Mouse (Mus musculus) intestine, embryonic 14.5 days (tissue): ENCODE results near the gene Foxj1. TPM values are rescaled to one million over a fixed set of nuclear protein-coding genes. Genes with fewer than 3 reads are reported as not detected.

Experiments
- ATAC-seq: fragments of 200-750 bp; cut with Nextera tagmentation; replicated peaks from 2 replicates; pipeline ENCODE4 v1.8.0; 2017; ENCODE audit warnings: low read depth, moderate number of reproducible peaks, moderate TSS enrichment, moderate library complexity; ENCODE audit not compliant: low FRiP score, low TSS enrichment
- DNase-seq: peaks from one replicate; pipeline ENCODE4 v3.0.0-alpha.2; 2018; ENCODE audit warnings: low spot score
- H3K27ac ChIP-seq: fragments of 300-500 bp; sonication (generic); 2 replicates; pipeline ENCODE4 v1.5.1; 2014; ENCODE audit warnings: low read depth, mild to moderate bottlenecking, control low read depth
- H3K27me3 ChIP-seq: fragments of 300-500 bp; sonication (generic); replicated peaks from 2 replicates; pipeline ENCODE4 v1.6.1; 2014; ENCODE audit warnings: low read length, control low read depth; ENCODE audit not compliant: control insufficient read depth, insufficient read depth
- H3K36me3 ChIP-seq: fragments of 300-500 bp; sonication (generic); 2 replicates; pipeline ENCODE4 v1.6.1; 2014; ENCODE audit warnings: low read length, control low read depth; ENCODE audit not compliant: control insufficient read depth, insufficient read depth
- H3K4me1 ChIP-seq: fragments of 300-500 bp; sonication (generic); replicated peaks from 2 replicates; pipeline ENCODE4 v1.6.1; 2014; ENCODE audit warnings: low read length, control low read depth, mixed read lengths; ENCODE audit not compliant: control insufficient read depth, insufficient read depth
- H3K4me2 ChIP-seq: fragments of 300-500 bp; sonication (generic); 2 replicates; pipeline ENCODE4 v1.6.1; 2014; ENCODE audit warnings: low read length
- H3K4me3 ChIP-seq: fragments of 300-500 bp; sonication (generic); 2 replicates; pipeline ENCODE4 v1.5.1; 2014; ENCODE audit warnings: low read depth, low read length, control low read depth, mixed read lengths
- H3K9ac ChIP-seq: fragments of 300-500 bp; sonication (generic); 2 replicates; pipeline ENCODE4 v1.6.1; 2014; ENCODE audit warnings: mild to moderate bottlenecking, low read length
- H3K9me3 ChIP-seq: fragments of 300-500 bp; sonication (generic); 2 replicates; pipeline ENCODE4 v1.6.1; 2016; ENCODE audit warnings: low read length, control low read depth; ENCODE audit not compliant: control insufficient read depth
- WGBS: fragments of 180-500 bp; shearing (Covaris S2); extraction: QIAGEN DNeasy Blood & Tissue Kit; methylation state at CpG from one replicate; pipeline ENCODE4 v1.1.7; 2014; 5-methylcytosine and 5-hydroxymethylcytosine counted together
- polyA plus RNA-seq: library from polyadenylated mRNA; unstranded; fragments of >200 nt; fragmentation: Nextera tagmentation; extraction: Ambion mirVana; gene quantifications from 2 replicates; pipeline ENCODE4 v1.2.1, GENCODE M21; 2014

The Foxj1 gene
- polyA plus RNA-seq, 1 experiment from 2014 or later, result 0.97 TPM

DNA sequence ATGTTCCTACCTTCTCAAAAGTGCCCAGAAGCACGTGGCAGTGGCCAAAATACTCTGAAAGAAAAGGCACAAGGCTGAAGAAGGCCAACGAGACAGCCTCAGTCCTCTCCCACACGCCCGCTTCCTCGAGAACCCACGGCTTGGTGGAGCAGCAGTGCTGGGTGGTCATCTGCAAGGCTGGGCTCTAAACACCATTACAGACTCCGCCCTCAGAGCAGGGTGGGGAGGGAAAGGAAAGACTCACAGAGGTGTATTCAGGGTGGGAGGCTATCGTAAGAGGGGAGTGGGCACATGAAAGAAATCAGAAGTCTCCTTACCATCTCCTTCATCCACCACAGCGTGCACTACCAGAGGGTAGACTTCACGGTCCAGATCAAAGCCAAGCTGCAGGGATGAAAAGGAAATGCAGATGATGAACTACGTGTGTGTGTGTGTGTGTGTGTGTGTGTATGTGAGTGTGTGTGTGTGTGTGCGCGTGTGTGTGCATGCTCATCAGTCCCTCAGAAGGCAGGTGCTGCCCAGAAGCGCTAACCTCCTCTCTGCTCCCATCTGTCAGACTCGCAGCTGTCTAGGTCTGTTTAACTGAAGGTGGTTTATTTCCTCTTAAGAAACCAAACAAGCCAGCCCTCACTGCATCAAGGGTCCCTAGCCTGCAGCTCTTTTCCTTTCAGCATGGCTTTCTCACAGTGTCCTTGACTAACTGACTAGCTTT, 23.9 kb upstream of the Foxj1 start:
- no peak overlapping the region for H3K4me2 ChIP-seq
- no peaks in the 10 kb centered on the region for H3K27me3 ChIP-seq
- DNase-seq (no peak), ATAC-seq (no peak)
- H3K4me3 ChIP-seq, result no peak overlapping the region
- H3K9ac ChIP-seq, result no peak overlapping the region
- WGBS, result 50% methylated on average over 15 of the region's 15 CpGs
- H3K4me1 ChIP-seq, result 0 out of 2 replicates have a peak, but pooled peaks cover 4% of the 10 kb centered on the region
- peaks cover 26% of the 10 kb centered on the region for H3K36me3 ChIP-seq
- H3K27ac ChIP-seq, result no peak overlapping the region
- no peaks in the 10 kb centered on the region for H3K9me3 ChIP-seq

DNA sequence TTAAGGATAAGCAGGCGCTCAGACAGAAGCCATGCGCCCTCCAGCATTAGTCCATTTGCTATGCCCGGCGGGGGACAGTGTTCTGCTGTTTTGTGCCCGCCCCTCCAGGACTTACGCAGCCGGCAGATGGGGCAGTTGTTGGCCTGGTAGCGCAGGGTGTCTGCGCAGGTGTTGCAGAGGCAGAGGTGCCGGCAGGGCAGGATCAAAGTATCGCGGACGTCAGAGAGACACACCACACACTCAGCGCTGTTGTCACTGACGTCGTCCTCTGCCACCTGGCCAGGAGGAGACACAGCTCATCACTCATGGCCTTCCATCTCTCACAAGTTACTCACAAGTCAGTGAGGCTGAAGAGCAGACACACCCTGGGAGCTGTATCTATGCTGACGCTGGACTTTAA, 19.3 kb upstream of the Foxj1 start:
- Histone ChIP-seq H3K27ac (no peak overlapping the region), H3K9ac (no peak overlapping the region), H3K27me3 (no peaks in the 10 kb centered on the region), H3K36me3 (peaks cover 43% of the 10 kb centered on the region), H3K4me2 (no peak overlapping the region), H3K9me3 (no peaks in the 10 kb centered on the region), H3K4me1 (0 out of 2 replicates have a peak, but pooled peaks cover 2% of the 10 kb centered on the region), H3K4me3 (no peak overlapping the region)
- 49% methylated on average over 17 of the region's 17 CpGs for WGBS
- no peak for ATAC-seq
- no peak for DNase-seq

DNA sequence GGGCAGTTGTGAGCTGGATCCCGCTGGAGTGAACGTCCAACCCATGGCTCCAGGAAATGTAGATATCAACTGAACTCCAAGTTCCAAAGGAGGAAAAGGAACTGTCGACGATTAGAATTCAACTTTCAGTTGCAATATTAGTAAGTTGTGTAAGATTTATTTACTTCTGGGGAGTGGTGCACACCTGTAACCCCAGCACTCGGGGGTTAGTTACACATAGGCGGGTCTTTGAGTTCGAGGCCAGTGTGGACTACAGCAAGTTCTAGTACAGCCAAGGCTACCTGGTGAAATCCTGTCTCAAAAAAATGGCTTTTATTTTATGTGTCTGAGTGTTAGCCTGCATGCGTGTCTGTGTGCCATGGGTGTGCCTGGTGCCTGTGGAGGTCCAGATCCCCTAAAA, 18.3 kb upstream of the Foxj1 start:
- DNase-seq (no peak), ATAC-seq (no peak)
- Histone ChIP-seq H3K27ac (no peak overlapping the region), H3K4me1 (no peaks in the 10 kb centered on the region), H3K4me3 (no peak overlapping the region), H3K9ac (no peak overlapping the region), H3K9me3 (no peaks in the 10 kb centered on the region), H3K27me3 (no peaks in the 10 kb centered on the region), H3K36me3 (peaks cover 46% of the 10 kb centered on the region), H3K4me2 (no peak overlapping the region)
- WGBS, result 84% methylated on average over 8 of the region's 8 CpGs

DNA sequence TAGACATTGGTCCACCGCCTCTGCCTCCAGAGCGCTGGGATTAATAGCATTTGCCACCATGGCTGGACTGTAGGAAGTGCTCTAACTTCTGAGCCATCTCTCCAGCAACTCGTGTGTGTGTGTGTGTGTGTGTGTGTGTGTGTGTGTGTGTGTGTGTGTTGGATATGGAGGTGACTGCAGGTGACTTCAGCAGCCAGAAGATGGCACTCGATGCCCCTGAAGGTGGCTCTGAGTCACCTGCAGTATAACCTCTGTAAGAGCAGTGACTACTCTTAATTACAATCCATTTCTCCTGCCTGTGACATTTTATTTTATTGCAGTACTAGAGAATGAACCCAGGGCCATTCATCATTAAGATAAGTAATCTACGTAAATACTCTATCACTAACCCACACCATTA, 16.1 kb upstream of the Foxj1 start:
- no peak for ATAC-seq
- Histone ChIP-seq H3K4me1 (no peaks in the 10 kb centered on the region), H3K9ac (no peak overlapping the region), H3K4me3 (no peak overlapping the region), H3K27ac (no peak overlapping the region), H3K36me3 (peaks cover 64% of the 10 kb centered on the region), H3K9me3 (no peaks in the 10 kb centered on the region), H3K4me2 (no peak overlapping the region), H3K27me3 (no peaks in the 10 kb centered on the region)
- no peak for DNase-seq
- WGBS, result 90% methylated on average over 5 of the region's 5 CpGs

DNA sequence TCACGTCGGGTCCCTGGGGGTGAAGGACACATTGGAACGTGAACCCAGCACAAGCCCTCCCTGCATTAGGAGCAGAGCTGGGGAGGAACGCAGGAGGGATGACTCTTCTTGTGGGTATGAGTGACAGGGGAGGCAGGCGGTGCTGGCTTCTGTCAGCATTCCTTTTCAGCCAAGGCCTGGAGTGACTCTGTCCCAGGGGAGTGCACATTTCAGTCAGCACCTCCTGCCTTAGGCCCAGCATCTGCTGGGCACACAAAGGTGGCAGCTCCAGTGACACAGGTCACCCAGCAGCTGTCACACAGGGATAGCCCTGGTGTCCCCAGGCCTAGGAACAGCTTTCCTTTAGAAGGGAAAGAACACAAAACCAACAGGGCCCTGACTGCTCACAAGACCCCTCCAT, 12.8 kb upstream of the Foxj1 start:
- WGBS, result 77% methylated on average over 5 of the region's 5 CpGs
- Histone ChIP-seq H3K27me3 (no peaks in the 10 kb centered on the region), H3K9ac (no peak overlapping the region), H3K9me3 (no peaks in the 10 kb centered on the region), H3K4me3 (no peak overlapping the region), H3K4me1 (no peaks in the 10 kb centered on the region), H3K27ac (no peak overlapping the region), H3K36me3 (peaks cover 67% of the 10 kb centered on the region), H3K4me2 (no peak overlapping the region)
- ATAC-seq (no peak), DNase-seq (no peak)

DNA sequence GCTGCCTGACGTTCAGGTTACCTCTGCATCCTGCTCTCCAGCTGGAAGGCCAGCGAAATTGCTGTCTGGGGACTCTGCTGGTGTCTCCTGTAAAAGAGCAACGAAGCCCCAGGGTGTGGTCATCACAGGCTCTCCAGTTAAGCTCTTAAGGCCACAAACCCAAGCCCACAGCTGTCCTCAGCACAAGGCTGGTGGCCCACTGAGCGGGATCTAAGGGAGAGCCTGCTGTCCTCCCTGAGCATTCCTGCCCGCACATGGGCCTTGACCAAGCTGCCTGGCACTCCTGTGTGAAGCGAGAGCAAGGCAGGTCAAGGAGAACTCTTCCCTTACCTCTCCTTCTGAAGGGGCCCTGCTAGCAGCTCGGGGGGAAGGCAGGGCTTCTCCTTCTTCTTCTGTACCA, 11.8 kb upstream of the Foxj1 start:
- Histone ChIP-seq H3K9ac (no peak overlapping the region), H3K4me3 (no peak overlapping the region), H3K4me2 (no peak overlapping the region), H3K27me3 (no peaks in the 10 kb centered on the region), H3K27ac (no peak overlapping the region), H3K36me3 (peaks cover 65% of the 10 kb centered on the region), H3K9me3 (no peaks in the 10 kb centered on the region), H3K4me1 (no peaks in the 10 kb centered on the region)
- ATAC-seq (no peak), DNase-seq (no peak)
- 82% methylated on average over 7 of the region's 7 CpGs for WGBS

DNA sequence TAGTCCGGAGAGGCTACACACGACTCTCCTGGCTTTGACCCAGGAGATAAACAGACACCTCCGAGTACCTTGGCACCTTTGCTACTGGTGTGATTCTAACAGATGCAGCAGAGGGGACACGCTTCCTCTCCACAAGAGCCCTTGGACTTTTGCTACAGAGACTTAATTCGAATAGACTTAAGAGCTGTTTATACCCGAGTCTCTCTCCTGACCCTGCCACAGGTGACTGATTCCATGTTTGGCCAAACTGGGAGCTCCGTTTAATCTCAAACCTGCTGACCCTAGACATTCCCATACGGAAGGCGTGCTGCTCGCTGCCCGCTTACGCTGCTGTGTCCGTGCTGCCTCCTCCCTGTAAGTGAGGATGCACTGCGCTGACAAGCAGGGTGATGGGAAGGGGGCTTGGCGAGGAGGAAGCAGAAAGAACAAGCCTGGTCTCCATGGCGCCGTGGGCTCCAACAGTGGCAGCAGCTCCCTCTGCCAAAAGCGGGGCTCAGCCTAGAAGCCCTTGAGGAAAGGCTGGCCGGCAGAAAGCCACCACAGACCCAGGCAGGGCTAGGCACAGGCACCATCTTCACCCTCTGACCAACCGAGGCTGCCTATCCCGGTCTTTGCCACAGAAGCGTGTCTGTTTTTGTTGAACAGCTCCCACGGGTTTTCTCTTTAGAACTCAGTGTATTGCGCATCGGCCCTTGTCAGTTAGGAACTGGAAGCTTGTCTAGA, 7.0 kb upstream of the Foxj1 start:
- H3K27me3 ChIP-seq, result no peaks in the 10 kb centered on the region
- no peaks in the 10 kb centered on the region; the same call in 1 of the 2 replicates for H3K4me1 ChIP-seq
- no peak overlapping the region for H3K9ac ChIP-seq
- no peak overlapping the region for H3K4me3 ChIP-seq
- WGBS, result 54% methylated on average over 25 of the region's 25 CpGs
- ATAC-seq, result no peak
- H3K27ac ChIP-seq, result no peak overlapping the region
- H3K9me3 ChIP-seq, result no peaks in the 10 kb centered on the region
- H3K36me3 ChIP-seq, result peaks cover 32% of the 10 kb centered on the region
- DNase-seq, result no peak
- H3K4me2 ChIP-seq, result no peak overlapping the region

DNA sequence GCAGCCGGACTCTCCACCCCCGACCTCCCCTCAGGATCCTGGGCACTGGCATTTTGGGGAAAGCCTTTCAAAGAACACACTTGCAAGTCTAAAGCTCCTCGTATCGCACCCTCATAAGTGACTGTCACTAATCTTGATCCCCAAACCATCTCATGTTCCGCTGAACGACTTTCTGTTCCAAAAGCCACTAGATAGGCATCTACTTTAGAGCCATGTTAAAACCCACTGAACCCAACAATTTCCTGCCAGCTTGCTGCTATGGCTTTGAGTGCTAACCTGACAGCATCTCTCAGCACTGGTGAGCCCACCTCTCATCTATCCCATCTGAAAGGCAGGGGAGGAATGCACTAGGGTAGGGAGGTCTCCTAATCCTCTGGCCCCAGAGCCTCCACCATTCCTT, 2.3 kb upstream of the Foxj1 start:
- Histone ChIP-seq H3K27me3 (peaks cover 22% of the 10 kb centered on the region), H3K27ac (no peak overlapping the region), H3K9me3 (no peaks in the 10 kb centered on the region), H3K4me1 (peaks cover 24% of the 10 kb centered on the region), H3K4me2 (no peak overlapping the region), H3K4me3 (no peak overlapping the region), H3K36me3 (no peaks in the 10 kb centered on the region), H3K9ac (no peak overlapping the region)
- DNase-seq (no peak), ATAC-seq (no peak)
- 73% methylated on average over 6 of the region's 6 CpGs for WGBS

DNA sequence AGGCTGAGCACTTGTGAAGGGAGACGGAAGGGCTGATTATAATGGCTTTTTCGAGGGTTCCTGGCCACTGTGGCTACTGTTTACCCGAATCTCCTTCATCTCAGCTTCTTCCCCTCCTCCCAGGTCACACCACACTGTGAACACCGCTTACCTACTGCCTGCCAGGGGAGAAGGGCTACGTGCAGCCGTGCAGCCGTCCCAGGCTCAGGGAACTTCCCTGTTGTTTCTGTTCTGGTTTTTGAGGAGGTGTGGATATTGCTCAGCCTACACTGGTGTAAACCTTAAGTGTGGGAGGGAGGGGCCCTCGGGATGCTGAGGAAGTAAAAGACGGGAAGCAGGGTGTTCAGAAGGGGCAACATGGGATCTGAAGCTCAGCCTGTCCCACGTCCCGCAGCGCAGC, 1.8 kb upstream of the Foxj1 start:
- ATAC-seq (no peak), DNase-seq (no peak)
- Histone ChIP-seq H3K4me3 (no peak overlapping the region), H3K27ac (no peak overlapping the region), H3K27me3 (peaks cover 22% of the 10 kb centered on the region), H3K36me3 (no peaks in the 10 kb centered on the region), H3K9ac (no peak overlapping the region), H3K4me1 (peaks cover 29% of the 10 kb centered on the region), H3K9me3 (no peaks in the 10 kb centered on the region), H3K4me2 (no peak overlapping the region)
- WGBS, result 32% methylated on average over 11 of the region's 12 CpGs
